ENCODE assay signal across 15 mouse cellular contexts in the genomic region with DNA sequence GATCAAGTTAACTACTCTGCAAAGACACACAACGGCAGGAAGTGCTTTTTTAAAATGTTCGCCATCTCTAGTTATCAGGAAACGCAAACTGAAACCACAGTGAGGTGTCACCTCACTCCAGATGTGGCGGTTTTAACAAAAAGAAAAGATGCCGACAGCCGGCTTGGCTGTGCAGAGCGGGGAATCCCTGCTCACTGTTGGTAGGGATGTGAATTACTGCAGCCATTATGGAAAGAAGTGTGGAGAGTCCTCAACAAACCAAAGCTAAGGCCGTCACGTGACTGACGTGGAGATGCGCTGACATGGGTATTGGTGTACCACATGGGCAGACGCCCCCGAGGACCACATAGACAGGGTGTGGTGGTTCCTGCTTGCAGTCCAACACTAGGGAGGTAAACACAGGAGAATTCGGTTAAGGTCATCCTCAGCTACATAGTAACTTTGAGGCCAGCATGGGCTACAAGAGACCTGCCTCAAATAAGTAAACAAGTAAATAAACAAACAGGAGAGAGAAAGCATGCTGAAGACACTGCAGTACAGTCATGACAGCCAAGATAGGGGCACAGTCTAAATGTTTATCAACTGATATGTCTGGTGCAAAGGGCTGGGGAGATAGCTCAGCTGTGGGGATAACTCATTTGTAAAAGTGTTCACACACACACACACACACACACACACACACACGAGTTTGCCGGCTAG. TPM values are rescaled to one million over a fixed set of nuclear protein-coding genes. Genes with fewer than 3 reads are reported as not detected.
DNase-seq lines count a peak whose midpoint lies in the region; ATAC-seq and TF ChIP-seq lines count a peak whose summit lies in the region.
"Had no signal": no experiment of that assay in that cellular context is flagged by ENCODE, and none has a peak within 500 bp of the region (broad histone marks: within the 10 kb centered on the region; RNA-seq: fewer than 3 reads in every experiment).

No protein-coding gene starts in this region.

- no peaks in the 10 kb centered on the region for H3K9me3 ChIP-seq in liver, embryonic 15.5 days (replicated peaks)
- H3K9me3 ChIP-seq in stomach, embryonic 15.5 days = no peaks in the 10 kb centered on the region
- no peaks in the 10 kb centered on the region for H3K9me3 ChIP-seq in midbrain, embryonic 11.5 days (ENCODE audit: control insufficient read depth, low read length)
- H3K9me3 ChIP-seq: forebrain, embryonic 12.5 days; heart, embryonic 10.5 days; lung, embryonic 15.5 days; neural tube, embryonic 15.5 days had no signal

- peak overlapping the region; percentile 37 for H3K4me2 ChIP-seq in liver, embryonic 15.5 days
- H3K4me2 ChIP-seq in stomach, embryonic 15.5 days = no peak overlapping the region
- H3K4me2 ChIP-seq in midbrain, embryonic 11.5 days = no peak overlapping the region
- H3K4me2 ChIP-seq: forebrain, embryonic 12.5 days; lung, embryonic 15.5 days; neural tube, embryonic 15.5 days had no signal

- WGBS in liver, embryonic 15.5 days (ENCODE audit: insufficient replicate concordance) = 22% methylated on average over 16 of the region's 16 CpGs
- WGBS in stomach, embryonic 15.5 days = 82% methylated on average over 16 of the region's 16 CpGs
- WGBS in kidney, adult 2 months = 83% methylated on average over 16 of the region's 16 CpGs
- 90% methylated on average over 16 of the region's 16 CpGs for WGBS in midbrain, embryonic 11.5 days

- no peak overlapping the region for H3K4me3 ChIP-seq in liver, embryonic 15.5 days (replicated peaks)
- H3K4me3 ChIP-seq in stomach, embryonic 15.5 days (replicated peaks) = no peak overlapping the region
- no peak overlapping the region for H3K4me3 ChIP-seq in kidney, adult 2 months (ENCODE audit: insufficient read depth, low read depth, low read length)
- no peak overlapping the region for H3K4me3 ChIP-seq in midbrain, embryonic 11.5 days (ENCODE audit: low read depth, low read length)
- H3K4me3 ChIP-seq: forebrain, embryonic 12.5 days; heart, embryonic 10.5 days; lung, embryonic 15.5 days; neural tube, embryonic 15.5 days had no signal

- peak overlapping the region; percentile 49 for H3K27ac ChIP-seq in liver, embryonic 15.5 days (replicated peaks)
- H3K27ac ChIP-seq in stomach, embryonic 15.5 days = no peak overlapping the region
- H3K27ac ChIP-seq in kidney, adult 2 months (ENCODE audit: insufficient read depth, low read depth, low read length) = no peak overlapping the region
- H3K27ac ChIP-seq in midbrain, embryonic 11.5 days (ENCODE audit: low read depth, low read length) = no peak overlapping the region
- H3K27ac ChIP-seq: forebrain, embryonic 12.5 days; heart, embryonic 10.5 days; lung, embryonic 15.5 days; neural tube, embryonic 15.5 days had no signal

- no peak overlapping the region for H3K9ac ChIP-seq in liver, embryonic 15.5 days
- no peak overlapping the region for H3K9ac ChIP-seq in stomach, embryonic 15.5 days
- no peak overlapping the region for H3K9ac ChIP-seq in midbrain, embryonic 11.5 days (ENCODE audit: low read length)
- H3K9ac ChIP-seq: forebrain, embryonic 12.5 days; lung, embryonic 15.5 days; neural tube, embryonic 15.5 days had no signal

- no peak for TF ChIP-seq POLR2A in kidney, adult 2 months (IDR thresholded peaks at IDR 0.05; ENCODE audit: low read depth, low read length)

- H3K4me1 ChIP-seq in liver, embryonic 15.5 days (replicated peaks) = peaks cover 35% of the 10 kb centered on the region
- H3K4me1 ChIP-seq in stomach, embryonic 15.5 days = no peaks in the 10 kb centered on the region
- H3K4me1 ChIP-seq in kidney, adult 2 months (ENCODE audit: control insufficient read depth, insufficient read depth, low read length) = no peaks in the 10 kb centered on the region
- H3K4me1 ChIP-seq in midbrain, embryonic 11.5 days (ENCODE audit: control insufficient read depth, insufficient read depth, low read length) = no peaks in the 10 kb centered on the region
- H3K4me1 ChIP-seq: forebrain, embryonic 12.5 days; heart, embryonic 10.5 days; lung, embryonic 15.5 days; neural tube, embryonic 15.5 days had no signal

- H3K36me3 ChIP-seq in liver, embryonic 15.5 days (replicated peaks) = peaks cover 21% of the 10 kb centered on the region
- H3K36me3 ChIP-seq in stomach, embryonic 15.5 days = peaks cover 2% of the 10 kb centered on the region; the same call in 1 of the 2 replicates
- no peaks in the 10 kb centered on the region; the same call in 1 of the 2 replicates for H3K36me3 ChIP-seq in kidney, adult 2 months (ENCODE audit: control insufficient read depth, insufficient read depth, low read length)
- H3K36me3 ChIP-seq in midbrain, embryonic 11.5 days (ENCODE audit: control insufficient read depth, insufficient read depth, low read length) = no peaks in the 10 kb centered on the region

- H3K27me3 ChIP-seq in liver, embryonic 15.5 days = no peaks in the 10 kb centered on the region
- H3K27me3 ChIP-seq in stomach, embryonic 15.5 days (replicated peaks) = no peaks in the 10 kb centered on the region
- H3K27me3 ChIP-seq in kidney, adult 2 months (replicated peaks; ENCODE audit: control insufficient read depth, insufficient read depth, low read length) = no peaks in the 10 kb centered on the region
- no peaks in the 10 kb centered on the region for H3K27me3 ChIP-seq in midbrain, embryonic 11.5 days (ENCODE audit: control insufficient read depth, insufficient read depth, low read length)
- H3K27me3 ChIP-seq: forebrain, embryonic 12.5 days; lung, embryonic 15.5 days; neural tube, embryonic 15.5 days had no signal

- peak; percentile 73 for DNase-seq in CD4-positive, CD25-positive, alpha-beta regulatory T cell, adult 2 months (ENCODE audit: low read depth, low spot score)
- DNase-seq in kidney, adult 2 months = no peak
- DNase-seq in lung, postnatal 14 days = no peak
- DNase-seq in midbrain, embryonic 11.5 days (ENCODE audit: low spot score, missing footprints) = no peak
- no peak for DNase-seq in left cerebral cortex, adult 8-10 months (ENCODE audit: low spot score in 2 of 2)
- DNase-seq: cerebellum, adult 9-11 months; kidney, adult 11 months; midbrain, embryonic 14.5 days had no signal

- TF ChIP-seq CTCF in kidney, adult 2 months (conservative IDR thresholded peaks at IDR 0.05; ENCODE audit: insufficient read depth, insufficient read length, low read depth, low read length) = no peak

- peak; percentile 24 for ATAC-seq in common myeloid progenitor, adult 5-6 weeks (replicated peaks; ENCODE audit: low read depth, poor library complexity, severe bottlenecking)
- peak; percentile 79 for ATAC-seq in liver, embryonic 15.5 days (ENCODE audit: insufficient read depth)
- peak; percentile 47; the same call in 1 of the 2 replicates for ATAC-seq in stomach, embryonic 15.5 days (ENCODE audit: insufficient read depth, low FRiP score, low read depth)
- no peak for ATAC-seq in midbrain, embryonic 11.5 days (ENCODE audit: low FRiP score)

RNA-seq across cellular contexts. Expression of a gene that starts 13.2 kb away (rescaled TPM):
- 159 TPM in 2 replicates for total RNA-seq in common myeloid progenitor, adult 5-6 weeks (2017)
- 54.0 and 58.1 TPM in 2 replicates for polyA plus RNA-seq in liver, embryonic 15.5 days (2015; fragmentation: Nextera tagmentation; extraction: Ambion mirVana)
- 100 and 108 TPM in 2 replicates for polyA plus RNA-seq in stomach, embryonic 15.5 days (2015; fragmentation: Nextera tagmentation; extraction: Ambion mirVana)
- 108 and 114 TPM in 2 replicates for polyA plus RNA-seq in kidney, adult 2 months (2012; rRNA removed)
- 43.1 and 49.7 TPM in 2 replicates for polyA plus RNA-seq in midbrain, embryonic 11.5 days (2014; fragmentation: Nextera tagmentation; extraction: Ambion mirVana)
- 100 to 1,000 TPM; 112 to 130 (median 122) TPM for total RNA-seq in left cerebral cortex, adult 8-10 months (2022)

RNA-seq across cellular contexts. Expression of a gene that starts 32.6 kb away (rescaled TPM):
- total RNA-seq in common myeloid progenitor, adult 5-6 weeks (2017) = 40.8 and 56.1 TPM in 2 replicates
- polyA plus RNA-seq in liver, embryonic 15.5 days (2015; fragmentation: Nextera tagmentation; extraction: Ambion mirVana) = 0.35 and 0.67 TPM in 2 replicates
- 0.28 and 0.67 TPM in 2 replicates for polyA plus RNA-seq in stomach, embryonic 15.5 days (2015; fragmentation: Nextera tagmentation; extraction: Ambion mirVana)
- 1.3 and 2.2 TPM in 2 replicates for polyA plus RNA-seq in kidney, adult 2 months (2012; rRNA removed)
- 0.66 and 0.89 TPM in 2 replicates for polyA plus RNA-seq in midbrain, embryonic 11.5 days (2014; fragmentation: Nextera tagmentation; extraction: Ambion mirVana)
- 100 to 1,000 TPM; 595 to 685 (median 631) TPM for total RNA-seq in left cerebral cortex, adult 8-10 months (2022)

RNA-seq across cellular contexts. Expression of a gene that starts 37.6 kb away (rescaled TPM):
- 49.9 and 62.2 TPM in 2 replicates for total RNA-seq in common myeloid progenitor, adult 5-6 weeks (2017)
- 77.4 and 84.3 TPM in 2 replicates for polyA plus RNA-seq in liver, embryonic 15.5 days (2015; fragmentation: Nextera tagmentation; extraction: Ambion mirVana)
- polyA plus RNA-seq in stomach, embryonic 15.5 days (2015; fragmentation: Nextera tagmentation; extraction: Ambion mirVana) = 154 and 163 TPM in 2 replicates
- polyA plus RNA-seq in kidney, adult 2 months (2012; rRNA removed) = 102 and 117 TPM in 2 replicates
- polyA plus RNA-seq in midbrain, embryonic 11.5 days (2014; fragmentation: Nextera tagmentation; extraction: Ambion mirVana) = 98.6 and 117 TPM in 2 replicates
- 10 to 100 TPM; 60.9 to 63.2 (median 62.1) TPM for total RNA-seq in left cerebral cortex, adult 8-10 months (2022)

RNA-seq across cellular contexts. Expression of a gene that starts 44.4 kb away (rescaled TPM):
- total RNA-seq in common myeloid progenitor, adult 5-6 weeks (2017) = 723 and 923 TPM in 2 replicates
- polyA plus RNA-seq in liver, embryonic 15.5 days (2015; fragmentation: Nextera tagmentation; extraction: Ambion mirVana) = 338 and 361 TPM in 2 replicates
- polyA plus RNA-seq in stomach, embryonic 15.5 days (2015; fragmentation: Nextera tagmentation; extraction: Ambion mirVana) = 1,443 and 1,450 TPM in 2 replicates
- polyA plus RNA-seq in kidney, adult 2 months (2012; rRNA removed) = 195 and 216 TPM in 2 replicates
- polyA plus RNA-seq in midbrain, embryonic 11.5 days (2014; fragmentation: Nextera tagmentation; extraction: Ambion mirVana) = 2,818 and 2,848 TPM in 2 replicates
- total RNA-seq in left cerebral cortex, adult 8-10 months (2022) = 10 to 100 TPM; 79.8 to 91.4 (median 85.4) TPM

RNA-seq across cellular contexts. Expression of a gene that starts 47.7 kb away (rescaled TPM):
- total RNA-seq in common myeloid progenitor, adult 5-6 weeks (2017) = 0.23 TPM in 1 of 2 replicates, not detected in the other
- 0.03 TPM in 1 of 2 replicates, not detected in the other for polyA plus RNA-seq in liver, embryonic 15.5 days (2015; fragmentation: Nextera tagmentation; extraction: Ambion mirVana)
- polyA plus RNA-seq in stomach, embryonic 15.5 days (2015; fragmentation: Nextera tagmentation; extraction: Ambion mirVana) = 0.79 and 1.2 TPM in 2 replicates
- polyA plus RNA-seq in kidney, adult 2 months (2012; rRNA removed) = 13.1 and 15.3 TPM in 2 replicates
- polyA plus RNA-seq in midbrain, embryonic 11.5 days (2014; fragmentation: Nextera tagmentation; extraction: Ambion mirVana) = 3.2 and 3.7 TPM in 2 replicates
- 10 to 100 TPM; 19.8 to 21.5 (median 21.2) TPM for total RNA-seq in left cerebral cortex, adult 8-10 months (2022)
